Mouse (Mus musculus): ENCODE results near the gene Olfr65. TPM values are rescaled to one million over a fixed set of nuclear protein-coding genes. Genes with fewer than 3 reads are reported as not detected.

The Olfr65 gene
- not detected for total RNA-seq (2021)

DNA sequence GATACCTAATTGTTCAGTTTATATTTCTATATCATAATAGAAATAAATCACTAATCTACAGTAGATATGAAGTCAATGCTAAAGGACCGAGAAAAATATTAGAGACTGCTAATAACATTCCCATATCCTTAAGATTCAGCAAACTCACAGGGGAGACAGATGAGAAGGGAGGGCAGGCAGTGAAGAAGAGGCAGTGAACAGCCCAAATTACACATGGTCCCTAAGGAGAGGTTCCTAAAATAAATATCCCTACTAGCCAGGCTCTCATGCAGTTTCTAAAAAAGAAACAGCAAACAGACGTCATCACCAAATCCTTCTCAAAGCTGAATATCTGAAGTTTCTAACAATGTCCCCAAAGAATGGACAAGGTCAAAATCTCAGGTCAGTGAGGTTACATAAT, at the start of gene Olfr65:
TSS of gene Olfr65 (plus strand) at position 301 of the 400 bp plus-strand sequence.
- no peak for DNase-seq

- no peak for DNase-seq
Measured at GRCm38 (mm10) chr7:103854669-103855068, 48.6 kb upstream of the Olfr65 start.

DNA sequence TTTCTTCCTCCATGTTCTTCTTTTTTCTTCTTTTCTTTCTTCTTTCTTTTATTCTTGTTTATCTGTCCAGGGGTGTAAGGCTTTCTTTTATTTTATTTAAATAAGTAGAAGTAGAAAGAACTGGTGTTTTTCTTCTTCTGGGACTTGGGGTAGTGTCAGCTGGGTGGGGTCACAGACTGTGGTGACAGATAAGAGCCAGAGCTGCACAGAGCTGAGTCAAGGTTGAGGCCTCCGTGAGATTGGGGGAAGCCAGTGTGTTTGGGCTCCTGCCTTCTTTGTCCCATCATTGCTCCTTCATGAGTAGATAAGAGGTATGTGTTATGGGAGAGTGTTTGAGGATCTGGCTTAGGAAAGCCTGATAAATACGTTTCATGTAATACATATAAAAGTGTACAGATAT, 44.2 kb upstream of the Olfr65 start:
- DNase-seq, result no peak

DNA sequence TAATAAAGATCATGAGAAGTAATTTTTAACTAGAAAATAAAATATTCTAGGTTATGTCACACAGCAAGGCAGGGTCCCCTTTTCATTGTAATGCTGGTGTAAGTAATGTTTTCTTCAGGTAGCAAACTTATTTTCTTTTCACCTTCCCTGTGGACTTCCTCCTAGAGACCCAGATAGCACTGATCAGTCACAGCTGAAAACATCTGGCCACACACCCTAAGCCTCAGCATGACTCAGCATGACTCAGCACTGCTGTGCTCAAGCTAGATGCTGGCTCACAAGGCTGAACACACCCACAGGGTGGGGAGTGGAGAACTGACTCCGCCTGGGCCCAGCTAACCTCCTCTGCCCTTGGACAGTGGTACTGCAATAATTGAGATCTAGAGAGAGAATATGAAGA, 42.4 kb upstream of the Olfr65 start:
- no peak for DNase-seq

GRCm38 (mm10) chr7:103861531-103861930, 41.8 kb upstream of the Olfr65 start:
- DNase-seq, result no peak

- DNase-seq, result no peak
Measured at GRCm38 (mm10) chr7:103865716-103866115, 37.6 kb upstream of the Olfr65 start.

DNA sequence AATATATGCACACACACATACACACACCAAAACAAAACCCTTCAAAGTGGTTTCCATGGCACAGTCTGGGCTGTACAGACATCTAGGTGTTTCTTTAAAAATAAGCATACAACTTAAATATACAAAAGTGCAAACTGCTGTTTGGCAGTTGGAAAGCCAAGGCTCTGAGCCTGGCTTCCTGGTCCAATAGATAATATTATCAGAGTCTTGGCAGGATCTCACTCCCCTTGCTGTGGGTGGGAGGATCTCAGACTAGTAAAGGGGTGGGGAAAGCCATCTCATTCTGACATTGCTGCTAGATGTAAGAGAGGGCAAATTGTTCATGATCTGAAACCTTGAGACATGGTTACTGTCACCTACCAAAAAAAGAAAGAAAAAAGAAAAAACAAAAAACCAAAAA, 32.6 kb upstream of the Olfr65 start:
- DNase-seq, result no peak

- DNase-seq, result no peak
Measured at GRCm38 (mm10) chr7:103873064-103873463, 30.2 kb upstream of the Olfr65 start.

DNA sequence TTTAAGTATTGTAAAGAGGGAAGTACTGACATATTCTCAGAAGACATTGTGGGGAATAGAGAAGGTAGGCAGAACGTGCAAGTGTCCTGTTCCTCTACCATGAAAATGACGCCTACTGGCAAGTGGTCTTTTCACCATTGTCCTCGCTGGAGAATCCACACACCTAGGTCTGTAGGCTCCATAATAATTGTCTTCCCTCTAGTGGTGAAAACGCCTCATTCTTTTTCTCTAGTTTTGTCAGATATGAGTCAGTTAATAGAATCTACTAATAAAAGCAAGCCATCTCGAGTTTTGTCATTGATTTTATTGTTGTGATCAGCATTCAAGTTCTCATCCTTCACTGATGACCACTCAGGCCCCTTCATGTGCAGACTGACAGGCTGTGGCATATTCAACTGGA, 28.8 kb upstream of the Olfr65 start:
- DNase-seq, result no peak

GRCm38 (mm10) chr7:103877093-103877492, 26.2 kb upstream of the Olfr65 start:
- no peak for DNase-seq

DNA sequence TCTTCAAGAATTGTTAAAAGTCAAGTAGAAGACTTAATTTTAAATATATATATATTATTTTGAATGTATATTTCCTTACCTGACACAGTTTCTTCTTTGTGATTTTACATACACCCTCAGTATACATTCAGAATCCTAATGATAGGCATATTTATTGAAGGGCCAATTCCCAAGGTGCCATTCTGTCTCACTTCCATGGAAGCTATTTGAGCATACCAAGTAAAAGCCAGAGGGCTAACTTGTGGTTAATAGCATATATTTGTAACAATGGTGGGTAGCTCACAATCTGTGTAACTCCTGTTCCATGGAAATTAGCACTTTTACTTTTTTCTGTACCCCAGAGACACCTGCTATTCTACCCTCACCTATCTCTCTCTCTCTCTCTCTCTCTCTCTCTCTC, 17.1 kb upstream of the Olfr65 start, which contains the start of gene Olfr66:
TSS of gene Olfr66 (minus strand) at position 101 of the 400 bp plus-strand sequence.
- no peak for DNase-seq

GRCm38 (mm10) chr7:103894385-103894784, 8.9 kb upstream of the Olfr65 start, which contains the start of gene Olfr64:
Olfr64 (minus strand) TSS chr7:103894485.
- no peak for DNase-seq

DNA sequence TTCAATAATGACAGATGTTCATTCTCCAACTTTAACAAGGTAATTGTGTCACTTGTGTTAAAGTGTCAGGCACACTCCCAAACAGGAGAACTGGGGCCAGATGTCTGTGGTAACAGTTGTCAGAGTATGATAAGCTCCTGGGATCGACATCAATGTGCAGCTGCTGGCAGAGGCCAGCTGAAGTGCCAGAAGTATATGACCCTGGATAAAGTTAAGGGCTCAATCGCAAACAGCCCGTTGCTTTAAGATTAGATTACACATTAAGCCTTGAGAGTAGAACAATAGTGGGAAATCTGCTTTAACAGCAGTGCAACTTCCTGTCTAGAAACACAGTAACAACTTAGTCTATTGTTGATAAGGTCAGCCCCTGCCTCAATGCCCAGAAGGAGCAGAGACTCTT, 6.8 kb downstream of the Olfr65 start:
- no peak for DNase-seq

GRCm38 (mm10) chr7:103912969-103913511, 9.8 kb downstream of the Olfr65 start:
- DNase-seq, result no peak

DNA sequence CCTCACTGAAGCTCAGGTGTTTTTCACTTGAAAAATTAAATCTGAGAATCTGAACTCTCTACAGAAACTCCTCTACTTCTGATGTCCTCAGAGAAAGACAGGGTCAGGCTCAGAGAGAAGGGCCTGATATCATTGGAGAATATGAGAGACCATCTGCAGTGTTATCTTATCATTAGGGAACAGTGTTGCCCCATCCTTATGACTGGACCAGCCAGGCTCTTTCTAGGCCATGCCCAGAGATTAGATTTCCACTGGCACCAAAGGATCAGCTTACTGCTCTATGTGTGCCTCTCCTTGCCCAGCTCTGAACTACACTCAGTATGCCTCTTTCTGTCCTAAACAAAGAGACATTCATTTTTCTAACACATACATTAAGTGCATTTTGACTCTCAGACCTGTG, 12.1 kb downstream of the Olfr65 start:
- no peak for DNase-seq

DNA sequence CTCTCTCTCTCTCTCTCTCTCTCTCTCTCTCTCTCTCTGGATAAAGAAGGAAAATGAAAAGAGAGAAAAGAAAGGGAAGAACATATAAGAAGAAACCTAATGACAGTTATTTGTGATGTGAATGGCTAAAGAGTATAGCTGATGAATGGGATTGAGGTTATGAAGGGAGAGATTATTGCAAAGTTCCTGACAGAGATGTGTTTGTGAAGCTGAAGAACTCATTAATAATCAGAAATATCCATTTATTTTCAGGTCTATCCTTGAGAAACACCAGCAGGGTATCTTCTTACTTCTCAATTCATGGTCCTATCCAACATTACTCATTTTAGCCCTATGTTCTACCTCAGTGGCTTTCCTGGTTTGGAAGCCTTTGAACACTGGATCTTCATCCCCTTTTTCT, 25.2 kb downstream of the Olfr65 start, which contains the start of gene Olfr631:
TSS of gene Olfr631 (plus strand) at position 301 of the 400 bp plus-strand sequence.
- no peak for DNase-seq

DNA sequence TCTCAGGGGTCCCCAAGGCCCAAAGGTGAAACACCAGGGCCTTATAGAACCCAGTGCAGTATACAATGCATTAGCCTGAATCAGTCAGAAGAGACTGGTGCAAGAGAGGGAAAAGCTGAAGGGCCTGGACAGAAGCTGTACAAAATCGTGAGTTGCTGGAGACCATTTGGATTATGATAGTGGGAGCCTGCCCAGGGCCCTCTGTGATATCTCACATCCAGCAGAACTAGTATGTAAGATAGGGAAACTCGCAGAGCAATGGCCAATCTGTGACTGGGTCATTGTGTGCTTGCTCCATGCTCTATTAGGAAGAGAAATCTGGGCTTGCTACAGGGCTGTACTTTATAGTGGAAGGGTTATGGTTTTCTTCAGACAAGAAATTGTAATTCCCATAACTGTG, 31.0 kb downstream of the Olfr65 start, which contains the start of gene Olfr632:
TSS of gene Olfr632 (plus strand) at position 84 of the 400 bp plus-strand sequence.
- DNase-seq, result no peak

GRCm38 (mm10) chr7:103942730-103943129, 39.4 kb downstream of the Olfr65 start:
- DNase-seq, result no peak

DNA sequence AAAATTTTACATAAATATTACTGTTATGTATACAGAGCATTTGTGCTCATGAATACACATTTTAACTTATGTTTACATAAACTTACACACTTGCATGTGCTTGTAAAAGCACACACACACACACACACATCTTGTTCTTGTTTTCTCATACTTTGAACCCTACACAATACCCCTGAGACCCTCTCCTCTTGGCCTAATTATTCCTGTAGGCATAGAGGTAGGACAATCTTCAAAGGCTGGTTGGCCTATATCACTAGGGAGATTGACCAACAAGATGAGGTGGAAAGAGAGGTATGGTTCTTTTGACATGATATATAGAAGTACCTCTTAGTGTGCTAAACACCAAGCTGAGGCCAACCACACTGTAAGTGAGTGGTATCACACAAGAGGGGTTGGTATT, 40.9 kb downstream of the Olfr65 start, which contains the start of gene Olfr633:
TSS of gene Olfr633 (plus strand) at position 301 of the 400 bp plus-strand sequence.
- no peak for DNase-seq

Other genes starting within 250 kb of the Olfr65 start
- gene Olfr623, start 239.8 kb upstream of the Olfr65 start, total RNA-seq (2021), result not detected
- gene Olfr624, start 232.3 kb upstream of the Olfr65 start, total RNA-seq (2021), result not detected
- gene Olfr625-ps1, start 220.8 kb upstream of the Olfr65 start, total RNA-seq (2021), result not detected
- not detected for gene Olfr243, start 188.8 kb upstream of the Olfr65 start, total RNA-seq (2021)
- not detected for gene Olfr628, start 173.1 kb upstream of the Olfr65 start, total RNA-seq (2021)
- gene Olfr629, start 158.5 kb upstream of the Olfr65 start, total RNA-seq (2021), result not detected
- gene Olfr630, start 146.2 kb upstream of the Olfr65 start, total RNA-seq (2021), result not detected
- not detected for gene Olfr69, start 131.9 kb upstream of the Olfr65 start, total RNA-seq (2021)
- not detected for gene Olfr68, start 123.8 kb upstream of the Olfr65 start, total RNA-seq (2021)
- gene Olfr67, start 111.7 kb upstream of the Olfr65 start, total RNA-seq (2021), result not detected
- gene Hbb-bt, start 89.5 kb upstream of the Olfr65 start, total RNA-seq (2021), result 10 to 100 TPM; 35.4 to 54.6 TPM
- 100 to 1,000 TPM; 247 to 439 TPM for gene Hbb-bs, start 75.4 kb upstream of the Olfr65 start, total RNA-seq (2021)
- not detected for gene Hbb-bh2, start 63.0 kb upstream of the Olfr65 start, total RNA-seq (2021)
- gene Hbb-bh1, start 60.3 kb upstream of the Olfr65 start, total RNA-seq (2021), result not detected
- not detected for gene Hbb-y, start 50.3 kb upstream of the Olfr65 start, total RNA-seq (2021)
- gene Olfr66, start 17.2 kb upstream of the Olfr65 start, total RNA-seq (2021), result not detected
- not detected for gene Olfr64, start 9.0 kb upstream of the Olfr65 start, total RNA-seq (2021)
- gene Olfr631, start 25.3 kb downstream of the Olfr65 start, total RNA-seq (2021), result not detected
- not detected for gene Olfr632, start 30.9 kb downstream of the Olfr65 start, total RNA-seq (2021)
- not detected for gene Olfr633, start 41.0 kb downstream of the Olfr65 start, total RNA-seq (2021)
- gene Olfr635, start 67.7 kb downstream of the Olfr65 start, total RNA-seq (2021), result under 1 TPM; 0.10 to 0.13 TPM
- gene Olfr638, start 95.3 kb downstream of the Olfr65 start, total RNA-seq (2021), result not detected
- gene Olfr639, start 113.8 kb downstream of the Olfr65 start, total RNA-seq (2021), result under 1 TPM; 0.08 to 0.17 TPM
- not detected for gene Olfr640, start 122.1 kb downstream of the Olfr65 start, total RNA-seq (2021)
- not detected for gene Olfr641, start 132.0 kb downstream of the Olfr65 start, total RNA-seq (2021)
- not detected for gene Olfr642, start 149.2 kb downstream of the Olfr65 start, total RNA-seq (2021)
- gene 4930516K23Rik, start 158.0 kb downstream of the Olfr65 start, total RNA-seq (2021), result not detected
- not detected for gene Olfr644, start 168.4 kb downstream of the Olfr65 start, total RNA-seq (2021)
- gene Olfr645, start 182.0 kb downstream of the Olfr65 start, total RNA-seq (2021), result not detected
- gene Olfr646, start 201.4 kb downstream of the Olfr65 start, total RNA-seq (2021), result under 1 TPM in 1 of 2 experiments, not detected in 1; 0.13 TPM
- not detected for gene Ubqln5, start 226.3 kb downstream of the Olfr65 start, total RNA-seq (2021)
- gene Olfr643, start 233.9 kb downstream of the Olfr65 start, total RNA-seq (2021), result not detected
- gene Ubqln3, start 239.8 kb downstream of the Olfr65 start, total RNA-seq (2021), result not detected
- not detected for gene Ubqlnl, start 247.1 kb downstream of the Olfr65 start, total RNA-seq (2021)